Mouse (Mus musculus) stomach, embryonic 15.5 days (tissue): ENCODE measurements around the gene Sez6l. TPM values are rescaled to one million over a fixed set of nuclear protein-coding genes. Genes with fewer than 3 reads are reported as not detected.

Experiments used
- ATAC-seq: fragments of 200-750 bp; cut with Nextera tagmentation; 2 replicates; pipeline ENCODE4 v1.8.0; 2017; ENCODE audit warnings: low read depth, moderate number of reproducible peaks, moderate TSS enrichment; ENCODE audit not compliant: insufficient read depth, low FRiP score
- H3K27ac ChIP-seq: fragments of 300-500 bp; sonication (generic); 2 replicates; pipeline ENCODE4 v1.5.1; 2015; ENCODE audit warnings: mild to moderate bottlenecking, inconsistent platforms
- H3K27me3 ChIP-seq: fragments of 300-500 bp; sonication (generic); replicated peaks from 2 replicates; pipeline ENCODE4 v1.6.1; 2015; ENCODE audit warnings: inconsistent platforms
- H3K36me3 ChIP-seq: fragments of 300-500 bp; sonication (generic); 2 replicates; pipeline ENCODE4 v1.6.1; 2015; ENCODE audit warnings: inconsistent platforms
- H3K4me1 ChIP-seq: fragments of 300-500 bp; sonication (generic); 2 replicates; pipeline ENCODE4 v1.6.1; 2015; ENCODE audit warnings: inconsistent platforms
- H3K4me2 ChIP-seq: fragments of 300-500 bp; sonication (generic); 2 replicates; pipeline ENCODE4 v1.6.1; 2015; ENCODE audit warnings: mild to moderate bottlenecking, inconsistent platforms
- H3K4me3 ChIP-seq: fragments of 300-500 bp; sonication (generic); replicated peaks from 2 replicates; pipeline ENCODE4 v1.5.1; 2015; ENCODE audit warnings: inconsistent platforms
- H3K9ac ChIP-seq: fragments of 300-500 bp; sonication (generic); 2 replicates; pipeline ENCODE4 v1.6.1; 2015; ENCODE audit warnings: inconsistent platforms
- H3K9me3 ChIP-seq: fragments of 300-500 bp; sonication (generic); 2 replicates; pipeline ENCODE4 v1.6.1; 2016; ENCODE audit warnings: inconsistent platforms
- WGBS: fragments of 180-500 bp; shearing (Covaris S2); methylation state at CpG from one replicate; pipeline ENCODE4 v1.1.7; 2015; 5-methylcytosine and 5-hydroxymethylcytosine counted together
- polyA plus RNA-seq: library from polyadenylated mRNA; unstranded; fragments of >200 nt; fragmentation: Nextera tagmentation; extraction: Ambion mirVana; gene quantifications from 2 replicates; pipeline ENCODE4 v1.2.1, GENCODE M21; 2015

The Sez6l gene
- polyA plus RNA-seq, 1 experiment from 2014 or later: 2.0 TPM

GRCm38 (mm10) chr5:112577750-112578149 lies 765 bp upstream of the Sez6l start:
- Histone ChIP-seq H3K4me3 (no peak overlapping the region), H3K4me1 (peaks cover 23% of the 10 kb centered on the region), H3K9me3 (no peaks in the 10 kb centered on the region), H3K27ac (no peak overlapping the region), H3K4me2 (peak overlapping the region; percentile 53), H3K27me3 (peaks cover 58% of the 10 kb centered on the region), H3K36me3 (no peaks in the 10 kb centered on the region), H3K9ac (no peak overlapping the region)
- 5% methylated on average over 10 of the region's 10 CpGs for WGBS
- peak; percentile 9; the same call in 1 of the 2 replicates for ATAC-seq

- peak overlapping the region; percentile 53 for H3K4me2 ChIP-seq
- H3K4me3 ChIP-seq: peak overlapping the region; percentile 37
- WGBS: 2% methylated on average over 48 of the region's 48 CpGs
- H3K27ac ChIP-seq: no peak overlapping the region
- peaks cover 23% of the 10 kb centered on the region for H3K4me1 ChIP-seq
- no peak for ATAC-seq
- H3K9ac ChIP-seq: no peak overlapping the region
- no peaks in the 10 kb centered on the region for H3K36me3 ChIP-seq
- H3K27me3 ChIP-seq: peaks cover 58% of the 10 kb centered on the region
- no peaks in the 10 kb centered on the region for H3K9me3 ChIP-seq
These were observed 508 bp downstream of the Sez6l start for GRCm38 (mm10) chr5:112576361-112576992.

GRCm38 (mm10) chr5:112575151-112575915 lies 1.7 kb downstream of the Sez6l start:
- H3K4me3 ChIP-seq: no peak overlapping the region
- peak overlapping the region; percentile 53; the same call in 1 of the 2 replicates for H3K4me2 ChIP-seq
- H3K36me3 ChIP-seq: no peaks in the 10 kb centered on the region
- 9% methylated on average over 12 of the region's 12 CpGs for WGBS
- no peak for ATAC-seq
- H3K9me3 ChIP-seq: no peaks in the 10 kb centered on the region
- peaks cover 23% of the 10 kb centered on the region for H3K4me1 ChIP-seq
- H3K27ac ChIP-seq: no peak overlapping the region
- H3K9ac ChIP-seq: no peak overlapping the region
- peaks cover 58% of the 10 kb centered on the region for H3K27me3 ChIP-seq

DNA sequence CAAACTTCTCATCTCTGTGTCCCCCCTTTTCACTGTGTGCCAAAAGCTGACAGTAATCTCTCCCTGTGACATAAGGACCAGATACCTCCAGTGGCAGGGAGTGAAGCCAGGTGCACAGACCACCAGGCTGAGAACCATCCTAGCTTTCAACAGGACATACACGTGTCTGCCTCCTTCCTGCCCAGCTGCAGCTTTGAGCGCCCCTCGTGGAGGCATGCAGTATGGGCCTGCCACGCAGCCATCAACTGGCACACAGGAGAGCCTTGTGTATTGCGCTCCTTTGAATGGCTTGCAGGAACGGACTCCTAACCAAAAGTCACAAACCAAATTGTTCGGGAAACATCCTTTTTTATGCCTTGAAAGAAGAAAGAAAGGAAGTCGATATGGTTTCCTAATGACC lies 3.1 kb downstream of the Sez6l start:
- Histone ChIP-seq H3K4me2 (no peak overlapping the region), H3K27ac (no peak overlapping the region), H3K27me3 (peaks cover 57% of the 10 kb centered on the region), H3K36me3 (no peaks in the 10 kb centered on the region), H3K9me3 (no peaks in the 10 kb centered on the region), H3K4me3 (no peak overlapping the region), H3K4me1 (peaks cover 23% of the 10 kb centered on the region), H3K9ac (no peak overlapping the region)
- ATAC-seq: no peak
- 10% methylated on average over 8 of the region's 8 CpGs for WGBS

DNA sequence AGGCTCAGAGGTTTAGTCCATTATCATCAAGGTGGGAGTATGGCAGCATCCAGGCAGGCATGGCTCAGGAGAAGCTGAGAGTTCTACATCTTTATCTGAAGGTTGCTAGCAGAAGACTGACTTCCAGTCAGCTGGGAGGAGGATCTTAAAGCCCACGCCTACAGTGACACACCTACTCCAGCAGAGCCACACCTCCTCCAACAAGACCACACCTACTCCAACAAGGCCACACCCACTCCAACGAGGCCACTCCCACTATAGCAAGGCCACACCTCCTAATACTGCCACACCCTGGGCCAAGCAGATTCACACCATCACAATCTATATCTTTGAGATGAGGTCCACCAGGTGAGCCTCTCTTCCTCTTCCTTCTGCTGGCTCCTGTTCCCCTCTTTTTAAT lies 4.8 kb downstream of the Sez6l start:
- Histone ChIP-seq H3K4me3 (no peak overlapping the region), H3K36me3 (no peaks in the 10 kb centered on the region), H3K27ac (no peak overlapping the region), H3K9me3 (no peaks in the 10 kb centered on the region), H3K9ac (no peak overlapping the region), H3K4me2 (no peak overlapping the region), H3K4me1 (peaks cover 14% of the 10 kb centered on the region), H3K27me3 (peaks cover 42% of the 10 kb centered on the region)
- 52% methylated on average over 2 of the region's 2 CpGs for WGBS
- no peak for ATAC-seq

- H3K9me3 ChIP-seq: no peaks in the 10 kb centered on the region
- WGBS: 67% methylated on average over 8 of the region's 8 CpGs
- 0 out of 2 replicates have a peak, but pooled peaks cover 2% of the 10 kb centered on the region for H3K27me3 ChIP-seq
- H3K36me3 ChIP-seq: no peaks in the 10 kb centered on the region
- no peak overlapping the region for H3K4me3 ChIP-seq
- H3K27ac ChIP-seq: no peak overlapping the region
- no peak overlapping the region for H3K4me2 ChIP-seq
- no peak overlapping the region for H3K9ac ChIP-seq
- H3K4me1 ChIP-seq: no peaks in the 10 kb centered on the region
- no peak for ATAC-seq
These were observed 11.5 kb downstream of the Sez6l start for GRCm38 (mm10) chr5:112565489-112565888.

- ATAC-seq: no peak
- no peaks in the 10 kb centered on the region for H3K9me3 ChIP-seq
- no peak overlapping the region for H3K4me3 ChIP-seq
- no peak overlapping the region for H3K9ac ChIP-seq
- H3K4me1 ChIP-seq: no peaks in the 10 kb centered on the region
- no peak overlapping the region for H3K4me2 ChIP-seq
- 86% methylated on average over 17 of the region's 17 CpGs for WGBS
- no peak overlapping the region for H3K27ac ChIP-seq
- peaks cover 2% of the 10 kb centered on the region; the same call in 1 of the 2 replicates for H3K27me3 ChIP-seq
- no peaks in the 10 kb centered on the region for H3K36me3 ChIP-seq
These were observed 11.9 kb downstream of the Sez6l start for GRCm38 (mm10) chr5:112565083-112565482.

- no peaks in the 10 kb centered on the region for H3K36me3 ChIP-seq
- no peak overlapping the region for H3K27ac ChIP-seq
- WGBS: 64% methylated on average over 15 of the region's 15 CpGs
- H3K27me3 ChIP-seq: no peaks in the 10 kb centered on the region; the same call in 1 of the 2 replicates
- H3K9ac ChIP-seq: no peak overlapping the region
- no peak overlapping the region for H3K4me2 ChIP-seq
- H3K4me3 ChIP-seq: no peak overlapping the region
- no peaks in the 10 kb centered on the region for H3K9me3 ChIP-seq
- H3K4me1 ChIP-seq: no peaks in the 10 kb centered on the region
- ATAC-seq: no peak
These were observed 16.0 kb downstream of the Sez6l start for GRCm38 (mm10) chr5:112560869-112561499.

DNA sequence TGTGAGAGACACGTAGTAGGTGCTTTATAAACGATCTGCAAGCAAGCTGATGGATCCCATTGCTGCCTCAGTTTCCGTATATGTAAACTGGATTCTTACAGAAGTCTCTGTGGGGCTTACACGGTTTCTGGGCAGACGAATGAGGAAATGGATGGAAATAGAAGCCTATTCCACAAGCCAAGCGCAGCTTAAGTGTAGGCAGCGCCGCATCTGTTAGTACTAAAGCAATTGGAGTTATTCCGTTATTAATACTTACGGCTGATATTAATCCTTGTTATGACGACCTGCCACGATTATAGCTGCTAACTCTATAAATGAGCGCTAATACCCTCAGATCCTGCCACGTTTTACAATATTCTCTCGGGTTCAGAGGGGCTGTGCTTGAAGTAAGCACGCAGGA lies 16.8 kb downstream of the Sez6l start:
- Histone ChIP-seq H3K27me3 (no peaks in the 10 kb centered on the region; the same call in 1 of the 2 replicates), H3K9ac (no peak overlapping the region), H3K27ac (no peak overlapping the region), H3K36me3 (no peaks in the 10 kb centered on the region), H3K4me3 (no peak overlapping the region), H3K9me3 (no peaks in the 10 kb centered on the region), H3K4me2 (no peak overlapping the region), H3K4me1 (no peaks in the 10 kb centered on the region)
- ATAC-seq: no peak
- WGBS: 65% methylated on average over 16 of the region's 16 CpGs

DNA sequence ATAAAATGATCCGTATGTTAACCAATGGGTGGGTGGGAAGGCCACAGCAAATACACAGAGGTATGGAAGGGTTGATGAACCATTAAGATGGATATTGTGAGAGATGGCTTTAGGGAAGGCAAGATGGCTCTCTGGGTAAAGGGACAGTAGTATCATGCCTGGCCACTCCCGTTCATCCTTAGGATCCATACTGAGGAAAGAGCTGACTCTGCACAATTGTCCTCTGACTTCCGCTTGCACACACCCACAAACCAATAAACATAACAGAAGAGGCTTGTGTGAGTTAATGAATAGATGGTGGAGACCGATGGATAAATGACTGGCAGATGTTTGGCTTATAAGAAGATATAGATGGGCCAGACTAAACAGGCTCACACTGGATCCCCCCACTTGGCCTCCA lies 19.6 kb downstream of the Sez6l start:
- Histone ChIP-seq H3K9ac (no peak overlapping the region), H3K9me3 (no peaks in the 10 kb centered on the region), H3K27me3 (no peaks in the 10 kb centered on the region; the same call in 1 of the 2 replicates), H3K4me3 (no peak overlapping the region), H3K36me3 (no peaks in the 10 kb centered on the region), H3K4me2 (no peak overlapping the region), H3K27ac (no peak overlapping the region), H3K4me1 (no peaks in the 10 kb centered on the region)
- 74% methylated on average over 4 of the region's 4 CpGs for WGBS
- ATAC-seq: no peak

GRCm38 (mm10) chr5:112556640-112557039 lies 20.3 kb downstream of the Sez6l start:
- Histone ChIP-seq H3K4me1 (no peaks in the 10 kb centered on the region), H3K4me3 (no peak overlapping the region), H3K36me3 (no peaks in the 10 kb centered on the region), H3K4me2 (no peak overlapping the region), H3K27me3 (no peaks in the 10 kb centered on the region; the same call in 1 of the 2 replicates), H3K9me3 (no peaks in the 10 kb centered on the region), H3K27ac (no peak overlapping the region), H3K9ac (no peak overlapping the region)
- WGBS: 73% methylated on average over 3 of the region's 3 CpGs
- ATAC-seq: no peak

GRCm38 (mm10) chr5:112554508-112554907 lies 22.5 kb downstream of the Sez6l start:
- Histone ChIP-seq H3K27me3 (no peaks in the 10 kb centered on the region), H3K4me2 (no peak overlapping the region), H3K27ac (no peak overlapping the region), H3K36me3 (no peaks in the 10 kb centered on the region), H3K9ac (no peak overlapping the region), H3K4me1 (no peaks in the 10 kb centered on the region), H3K9me3 (no peaks in the 10 kb centered on the region), H3K4me3 (no peak overlapping the region)
- no peak for ATAC-seq
- WGBS: 67% methylated on average over 10 of the region's 10 CpGs
